Mouse (Mus musculus): ENCODE results near the gene Gm43720. TPM values are rescaled to one million over a fixed set of nuclear protein-coding genes. Genes with fewer than 3 reads are reported as not detected.

Gm43720 gene
- polyA plus RNA-seq, 1 experiment: 0.08 TPM

DNA sequence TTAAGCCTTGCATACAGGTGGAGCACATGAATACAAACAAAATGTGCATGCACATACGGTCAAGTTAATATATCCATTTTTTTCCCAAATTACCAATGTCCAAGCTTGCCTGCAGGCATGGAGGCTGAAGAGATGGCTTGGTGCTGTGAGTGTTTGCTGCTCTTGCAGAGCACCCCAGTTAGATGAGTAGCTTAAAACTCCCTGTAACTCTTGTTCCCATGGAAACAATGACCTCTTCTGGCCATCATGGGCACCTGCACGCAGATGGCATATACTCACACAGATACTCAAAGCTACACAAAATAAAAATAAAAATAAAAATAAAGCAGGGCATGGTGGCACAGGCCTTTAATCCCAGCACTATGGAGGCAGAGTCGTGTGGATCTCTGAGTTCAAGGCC lies 26.7 kb downstream of the Gm43720 start:
- TF ChIP-seq POLR2A (IDR thresholded peaks at IDR 0.05; ENCODE audit: control insufficient read depth, extremely low read depth, insufficient read depth, low read length, poor library complexity): no peak
- TF ChIP-seq CTCF (IDR thresholded peaks at IDR 0.05; ENCODE audit: borderline replicate concordance, control insufficient read depth, extremely low read depth, insufficient read depth, low read length, poor library complexity): no peak
- Histone ChIP-seq H3K36me3 (ENCODE audit: control insufficient read depth, insufficient read depth, low read length) (no peaks in the 10 kb centered on the region), H3K4me3 (ENCODE audit: control insufficient read depth, insufficient read depth, low read length) (no peak overlapping the region), H3K27ac (ENCODE audit: control insufficient read depth, insufficient read depth, low read length) (no peak overlapping the region), H3K4me1 (replicated peaks; ENCODE audit: control insufficient read depth, insufficient read depth, low read length) (peaks cover 15% of the 10 kb centered on the region), H3K27me3 (ENCODE audit: control insufficient read depth, insufficient read depth, low read length) (no peaks in the 10 kb centered on the region)
- 98% methylated on average over 3 of the region's 3 CpGs for WGBS
- DNase-seq: no peak

DNA sequence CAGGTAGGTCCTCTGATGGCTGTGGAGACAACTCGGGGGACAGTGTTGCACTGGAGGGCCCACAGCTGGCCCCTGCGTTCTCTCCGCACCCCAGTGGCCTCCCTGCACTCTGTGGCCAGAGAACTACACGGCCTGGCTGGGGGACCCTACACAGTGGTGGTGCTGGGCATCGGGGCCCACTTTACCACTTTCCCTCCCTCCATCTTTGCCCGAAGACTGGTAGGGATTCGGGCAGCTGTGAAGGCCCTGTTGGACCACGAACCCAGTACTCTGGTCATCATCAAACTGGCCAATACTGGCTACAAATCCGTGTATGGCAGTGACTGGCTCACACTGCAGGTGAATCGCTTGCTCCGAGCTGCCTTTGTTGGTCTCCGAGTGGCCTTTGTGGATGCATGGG lies 28.6 kb downstream of the Gm43720 start:
- WGBS: 91% methylated on average over 12 of the region's 12 CpGs
- H3K4me1 ChIP-seq (replicated peaks; ENCODE audit: control insufficient read depth, insufficient read depth, low read length): peaks cover 5% of the 10 kb centered on the region
- TF ChIP-seq POLR2A (IDR thresholded peaks at IDR 0.05; ENCODE audit: control insufficient read depth, extremely low read depth, insufficient read depth, low read length, poor library complexity): no peak
- TF ChIP-seq CTCF (IDR thresholded peaks at IDR 0.05; ENCODE audit: borderline replicate concordance, control insufficient read depth, extremely low read depth, insufficient read depth, low read length, poor library complexity): no peak
- no peak overlapping the region for H3K27ac ChIP-seq (ENCODE audit: control insufficient read depth, insufficient read depth, low read length)
- H3K27me3 ChIP-seq (ENCODE audit: control insufficient read depth, insufficient read depth, low read length): no peaks in the 10 kb centered on the region
- no peak for DNase-seq
- no peaks in the 10 kb centered on the region for H3K36me3 ChIP-seq (ENCODE audit: control insufficient read depth, insufficient read depth, low read length)
- no peak overlapping the region for H3K4me3 ChIP-seq (ENCODE audit: control insufficient read depth, insufficient read depth, low read length)

DNA sequence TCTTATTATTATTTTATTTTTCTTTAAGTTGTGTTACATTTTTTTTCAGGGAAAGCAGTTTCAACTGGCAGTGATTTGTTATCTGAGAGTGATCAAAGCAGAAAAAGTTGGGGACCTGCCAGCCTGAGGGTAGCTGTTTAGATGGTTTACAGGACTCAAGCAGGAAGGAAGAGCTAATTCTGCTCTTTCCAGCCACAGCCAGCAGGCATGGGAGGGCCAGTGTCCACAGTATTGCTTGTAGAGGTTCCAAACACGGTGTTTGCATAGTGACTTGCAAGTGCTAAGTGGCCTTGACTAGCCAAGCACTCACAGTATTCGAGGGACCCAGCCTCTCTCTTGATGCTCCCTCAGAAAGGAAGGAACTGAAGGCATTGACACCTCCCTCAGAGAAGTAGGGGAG lies 38.2 kb downstream of the Gm43720 start:
- TF ChIP-seq CTCF (IDR thresholded peaks at IDR 0.05; ENCODE audit: borderline replicate concordance, control insufficient read depth, extremely low read depth, insufficient read depth, low read length, poor library complexity): no peak
- TF ChIP-seq POLR2A (IDR thresholded peaks at IDR 0.05; ENCODE audit: control insufficient read depth, extremely low read depth, insufficient read depth, low read length, poor library complexity): no peak
- Histone ChIP-seq H3K36me3 (ENCODE audit: control insufficient read depth, insufficient read depth, low read length) (no peaks in the 10 kb centered on the region), H3K4me3 (ENCODE audit: control insufficient read depth, insufficient read depth, low read length) (no peak overlapping the region), H3K27me3 (ENCODE audit: control insufficient read depth, insufficient read depth, low read length) (no peaks in the 10 kb centered on the region), H3K27ac (ENCODE audit: control insufficient read depth, insufficient read depth, low read length) (no peak overlapping the region), H3K4me1 (replicated peaks; ENCODE audit: control insufficient read depth, insufficient read depth, low read length) (no peaks in the 10 kb centered on the region)
- 17% methylated on average over 2 of the region's 2 CpGs for WGBS
- DNase-seq: no peak

DNA sequence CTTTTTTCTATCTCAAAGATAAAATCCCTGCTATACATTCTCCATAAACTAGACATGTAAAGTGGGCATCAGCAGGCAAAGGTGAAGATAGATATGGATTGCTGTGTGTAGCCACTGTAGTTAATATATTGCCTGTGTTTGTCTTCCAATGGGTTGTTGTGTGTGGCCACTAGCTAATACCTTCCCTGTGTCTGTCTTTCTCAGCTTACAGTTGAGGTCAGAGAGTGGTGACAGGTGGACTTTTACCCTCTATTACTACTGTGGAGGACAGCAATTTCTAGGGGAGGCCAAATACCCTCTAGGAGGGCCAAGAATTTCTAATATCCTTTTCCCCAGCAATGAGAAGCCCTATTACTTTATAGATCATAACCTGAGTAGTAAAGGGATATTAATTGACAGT lies 45.5 kb downstream of the Gm43720 start:
- H3K27me3 ChIP-seq (ENCODE audit: control insufficient read depth, insufficient read depth, low read length): no peaks in the 10 kb centered on the region
- no peak overlapping the region for H3K27ac ChIP-seq (ENCODE audit: control insufficient read depth, insufficient read depth, low read length)
- no peaks in the 10 kb centered on the region for H3K36me3 ChIP-seq (ENCODE audit: control insufficient read depth, insufficient read depth, low read length)
- no peaks in the 10 kb centered on the region for H3K4me1 ChIP-seq (replicated peaks; ENCODE audit: control insufficient read depth, insufficient read depth, low read length)
- TF ChIP-seq CTCF (IDR thresholded peaks at IDR 0.05; ENCODE audit: borderline replicate concordance, control insufficient read depth, extremely low read depth, insufficient read depth, low read length, poor library complexity) (no peak), POLR2A (IDR thresholded peaks at IDR 0.05; ENCODE audit: control insufficient read depth, extremely low read depth, insufficient read depth, low read length, poor library complexity) (no peak)
- no peak for DNase-seq
- H3K4me3 ChIP-seq (ENCODE audit: control insufficient read depth, insufficient read depth, low read length): no peak overlapping the region

DNA sequence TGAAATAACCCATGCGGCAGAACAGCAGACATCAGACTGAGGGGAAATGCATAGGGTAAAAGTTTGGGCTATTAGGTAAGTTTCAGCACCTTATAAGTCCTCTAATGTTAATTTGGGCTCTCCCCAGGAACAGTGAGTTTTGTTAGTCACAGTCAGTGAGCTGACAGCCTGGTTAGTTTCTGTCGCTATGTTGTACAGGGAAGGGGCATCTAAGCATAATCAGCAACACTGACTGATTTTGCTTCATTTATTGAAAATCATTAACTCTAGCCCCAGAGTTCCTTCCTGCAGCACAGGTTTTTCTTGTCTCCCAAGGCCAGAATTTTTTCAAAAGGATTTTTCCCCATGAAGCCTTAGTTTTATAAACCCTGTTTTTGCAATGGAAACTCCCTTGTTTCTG lies 46.0 kb downstream of the Gm43720 start:
- WGBS: 94% methylated on average over 2 of the region's 2 CpGs
- no peak for DNase-seq
- H3K36me3 ChIP-seq (ENCODE audit: control insufficient read depth, insufficient read depth, low read length): no peaks in the 10 kb centered on the region
- no peaks in the 10 kb centered on the region for H3K4me1 ChIP-seq (replicated peaks; ENCODE audit: control insufficient read depth, insufficient read depth, low read length)
- TF ChIP-seq CTCF (IDR thresholded peaks at IDR 0.05; ENCODE audit: borderline replicate concordance, control insufficient read depth, extremely low read depth, insufficient read depth, low read length, poor library complexity) (no peak), POLR2A (IDR thresholded peaks at IDR 0.05; ENCODE audit: control insufficient read depth, extremely low read depth, insufficient read depth, low read length, poor library complexity) (no peak)
- no peak overlapping the region for H3K27ac ChIP-seq (ENCODE audit: control insufficient read depth, insufficient read depth, low read length)
- H3K27me3 ChIP-seq (ENCODE audit: control insufficient read depth, insufficient read depth, low read length): no peaks in the 10 kb centered on the region
- H3K4me3 ChIP-seq (ENCODE audit: control insufficient read depth, insufficient read depth, low read length): no peak overlapping the region

DNA sequence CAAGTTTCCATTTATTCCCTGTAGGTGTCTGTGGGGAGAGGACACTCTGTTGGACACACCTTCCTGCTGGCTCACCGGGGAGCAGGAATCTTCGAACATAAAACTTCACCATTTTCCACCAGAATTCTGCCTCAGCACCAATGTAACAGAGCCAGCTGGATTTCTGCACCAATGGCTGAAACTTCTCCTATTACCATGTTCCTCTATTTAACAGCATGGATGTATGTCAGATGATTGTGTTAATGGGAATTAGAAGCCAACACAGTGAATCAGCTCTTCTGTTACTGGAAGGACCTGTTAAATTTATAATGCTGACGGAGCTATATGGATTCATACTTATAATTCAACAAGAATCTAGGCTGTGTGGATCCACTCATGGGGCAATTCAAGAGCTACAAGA lies 50.2 kb downstream of the Gm43720 start:
- WGBS: 95% methylated on average over 3 of the region's 3 CpGs
- no peak for DNase-seq
- TF ChIP-seq CTCF (IDR thresholded peaks at IDR 0.05; ENCODE audit: borderline replicate concordance, control insufficient read depth, extremely low read depth, insufficient read depth, low read length, poor library complexity) (no peak), POLR2A (IDR thresholded peaks at IDR 0.05; ENCODE audit: control insufficient read depth, extremely low read depth, insufficient read depth, low read length, poor library complexity) (no peak)
- no peaks in the 10 kb centered on the region for H3K36me3 ChIP-seq (ENCODE audit: control insufficient read depth, insufficient read depth, low read length)
- no peak overlapping the region for H3K4me3 ChIP-seq (ENCODE audit: control insufficient read depth, insufficient read depth, low read length)
- no peaks in the 10 kb centered on the region for H3K4me1 ChIP-seq (replicated peaks; ENCODE audit: control insufficient read depth, insufficient read depth, low read length)
- no peak overlapping the region for H3K27ac ChIP-seq (ENCODE audit: control insufficient read depth, insufficient read depth, low read length)
- H3K27me3 ChIP-seq (ENCODE audit: control insufficient read depth, insufficient read depth, low read length): no peaks in the 10 kb centered on the region

DNA sequence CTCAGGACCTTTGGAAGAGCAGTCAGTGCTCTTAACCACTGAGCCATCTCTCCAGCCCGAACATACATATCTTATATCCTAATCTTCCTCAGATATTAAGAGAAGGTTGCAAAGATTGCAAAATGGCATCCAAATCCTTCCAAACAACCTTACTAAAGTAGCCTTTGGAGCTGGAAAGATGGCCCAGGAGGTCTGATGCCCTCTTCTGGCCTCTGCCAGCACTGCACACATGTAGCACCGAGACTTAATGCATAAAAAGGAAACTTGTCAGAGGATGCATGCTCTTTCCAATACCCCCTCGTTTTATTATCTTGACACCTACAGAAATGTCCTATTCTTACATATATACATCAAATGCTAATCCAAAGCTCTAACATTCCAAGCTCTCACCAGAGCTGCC lies 51.7 kb downstream of the Gm43720 start:
- Histone ChIP-seq H3K27me3 (ENCODE audit: control insufficient read depth, insufficient read depth, low read length) (no peaks in the 10 kb centered on the region), H3K36me3 (ENCODE audit: control insufficient read depth, insufficient read depth, low read length) (no peaks in the 10 kb centered on the region), H3K4me1 (replicated peaks; ENCODE audit: control insufficient read depth, insufficient read depth, low read length) (no peaks in the 10 kb centered on the region), H3K27ac (ENCODE audit: control insufficient read depth, insufficient read depth, low read length) (no peak overlapping the region), H3K4me3 (ENCODE audit: control insufficient read depth, insufficient read depth, low read length) (no peak overlapping the region)
- 38% methylated on average over 3 of the region's 3 CpGs for WGBS
- TF ChIP-seq CTCF (IDR thresholded peaks at IDR 0.05; ENCODE audit: borderline replicate concordance, control insufficient read depth, extremely low read depth, insufficient read depth, low read length, poor library complexity) (no peak), POLR2A (IDR thresholded peaks at IDR 0.05; ENCODE audit: control insufficient read depth, extremely low read depth, insufficient read depth, low read length, poor library complexity) (no peak)
- DNase-seq: peak; percentile 61
